Mouse (Mus musculus): ENCODE data around the gene Bloc1s1. TPM values are rescaled to one million over a fixed set of nuclear protein-coding genes. Genes with fewer than 3 reads are reported as not detected.

Gene Bloc1s1
- 320 and 467 TPM in 2 replicates for polyA plus RNA-seq (2015; fragmentation: Nextera tagmentation; extraction: Ambion mirVana)

GRCm38 (mm10) chr10:128923935-128924334 lies at the start of gene Bloc1s1:
Gene Bloc1s1 (minus strand): TSS chr10:128924035.

GRCm38 (mm10) chr10:128960590-128961584 lies 37.1 kb upstream of the Bloc1s1 start, which contains the start of gene Mettl7b:
Gene Mettl7b (minus strand): TSS chr10:128960988.

GRCm38 (mm10) chr10:128933574-128933973 lies 9.7 kb upstream of the Bloc1s1 start, which contains the start of gene Itga7:
Gene Itga7 (plus strand): TSS chr10:128933818.

GRCm38 (mm10) chr10:128922822-128923012 lies 1.1 kb downstream of the Bloc1s1 start, which contains the start of gene Rdh5:
Gene Rdh5 (minus strand): TSS chr10:128922888.

GRCm38 (mm10) chr10:128900698-128901097 lies 23.1 kb downstream of the Bloc1s1 start, which contains the start of gene Cd63:
Gene Cd63 (plus strand): TSS chr10:128900989.

GRCm38 (mm10) chr10:128891296-128892094 lies 32.3 kb downstream of the Bloc1s1 start, which contains the start of gene Gdf11:
Gene Gdf11 (minus strand): TSS chr10:128891718.

Other genes starting within 250 kb of the Bloc1s1 start
- gene Suox, start 250.0 kb downstream of the Bloc1s1 start, polyA plus RNA-seq (2015; fragmentation: Nextera tagmentation; extraction: Ambion mirVana) = 13.4 and 18.0 TPM in 2 replicates
- gene Rab5b, start 227.8 kb downstream of the Bloc1s1 start, polyA plus RNA-seq (2015; fragmentation: Nextera tagmentation; extraction: Ambion mirVana) = 71.5 and 84.4 TPM in 2 replicates
- gene Pmel, start 219.8 kb downstream of the Bloc1s1 start, polyA plus RNA-seq (2015; fragmentation: Nextera tagmentation; extraction: Ambion mirVana) = 1.2 and 1.6 TPM in 2 replicates
- 25.1 and 41.0 TPM in 2 replicates for gene Cdk2, start 219.0 kb downstream of the Bloc1s1 start, polyA plus RNA-seq (2015; fragmentation: Nextera tagmentation; extraction: Ambion mirVana)
- 5.6 and 7.5 TPM in 2 replicates for gene Dgka, start 179.2 kb downstream of the Bloc1s1 start, polyA plus RNA-seq (2015; fragmentation: Nextera tagmentation; extraction: Ambion mirVana)
- gene Pym1, start 176.1 kb downstream of the Bloc1s1 start, polyA plus RNA-seq (2015; fragmentation: Nextera tagmentation; extraction: Ambion mirVana) = 27.0 and 29.1 TPM in 2 replicates
- 3.0 and 8.9 TPM in 2 replicates for gene Mmp19, start 133.1 kb downstream of the Bloc1s1 start, polyA plus RNA-seq (2015; fragmentation: Nextera tagmentation; extraction: Ambion mirVana)
- 35.4 and 46.5 TPM in 2 replicates for gene Dnajc14, start 120.0 kb downstream of the Bloc1s1 start, polyA plus RNA-seq (2015; fragmentation: Nextera tagmentation; extraction: Ambion mirVana)
- gene Tmem198b, start 119.7 kb downstream of the Bloc1s1 start, polyA plus RNA-seq (2015; fragmentation: Nextera tagmentation; extraction: Ambion mirVana) = 16.8 and 17.0 TPM in 2 replicates
- gene Sarnp, start 106.7 kb downstream of the Bloc1s1 start, polyA plus RNA-seq (2015; fragmentation: Nextera tagmentation; extraction: Ambion mirVana) = 172 and 217 TPM in 2 replicates
- gene Ormdl2, start 102.4 kb downstream of the Bloc1s1 start, polyA plus RNA-seq (2015; fragmentation: Nextera tagmentation; extraction: Ambion mirVana) = 71.7 and 80.1 TPM in 2 replicates
- 3.1 and 4.0 TPM in 2 replicates for gene Gdf11, start 32.3 kb downstream of the Bloc1s1 start, polyA plus RNA-seq (2015; fragmentation: Nextera tagmentation; extraction: Ambion mirVana)
- 643 and 761 TPM in 2 replicates for gene Cd63, start 23.0 kb downstream of the Bloc1s1 start, polyA plus RNA-seq (2015; fragmentation: Nextera tagmentation; extraction: Ambion mirVana)
- gene Rdh5, start 1.1 kb downstream of the Bloc1s1 start, polyA plus RNA-seq (2015; fragmentation: Nextera tagmentation; extraction: Ambion mirVana) = 32.2 and 42.0 TPM in 2 replicates
- 6.0 and 11.5 TPM in 2 replicates for gene Itga7, start 9.8 kb upstream of the Bloc1s1 start, polyA plus RNA-seq (2015; fragmentation: Nextera tagmentation; extraction: Ambion mirVana)
- gene Mettl7b, start 37.0 kb upstream of the Bloc1s1 start, polyA plus RNA-seq (2015; fragmentation: Nextera tagmentation; extraction: Ambion mirVana) = 1.1 and 2.5 TPM in 2 replicates
- not detected in 2 replicates for gene Olfr9, start 65.4 kb upstream of the Bloc1s1 start, polyA plus RNA-seq (2015; fragmentation: Nextera tagmentation; extraction: Ambion mirVana)
- not detected in 2 replicates for gene Olfr763, start 86.8 kb upstream of the Bloc1s1 start, polyA plus RNA-seq (2015; fragmentation: Nextera tagmentation; extraction: Ambion mirVana)
- gene Olfr764-ps1, start 115.9 kb upstream of the Bloc1s1 start, polyA plus RNA-seq (2015; fragmentation: Nextera tagmentation; extraction: Ambion mirVana) = not detected in 2 replicates
- not detected in 2 replicates for gene Olfr765, start 126.0 kb upstream of the Bloc1s1 start, polyA plus RNA-seq (2015; fragmentation: Nextera tagmentation; extraction: Ambion mirVana)
- not detected in 2 replicates for gene Olfr766-ps1, start 144.9 kb upstream of the Bloc1s1 start, polyA plus RNA-seq (2015; fragmentation: Nextera tagmentation; extraction: Ambion mirVana)
- not detected in 2 replicates for gene Olfr767, start 158.9 kb upstream of the Bloc1s1 start, polyA plus RNA-seq (2015; fragmentation: Nextera tagmentation; extraction: Ambion mirVana)
- not detected in 2 replicates for gene Olfr768, start 175.3 kb upstream of the Bloc1s1 start, polyA plus RNA-seq (2015; fragmentation: Nextera tagmentation; extraction: Ambion mirVana)
- not detected in 2 replicates for gene Olfr769, start 193.8 kb upstream of the Bloc1s1 start, polyA plus RNA-seq (2015; fragmentation: Nextera tagmentation; extraction: Ambion mirVana)
- not detected in 2 replicates for gene Olfr770, start 215.0 kb upstream of the Bloc1s1 start, polyA plus RNA-seq (2015; fragmentation: Nextera tagmentation; extraction: Ambion mirVana)
- not detected in 2 replicates for gene Olfr771, start 240.7 kb upstream of the Bloc1s1 start, polyA plus RNA-seq (2015; fragmentation: Nextera tagmentation; extraction: Ambion mirVana)

All from adrenal gland, postnatal 0 days (tissue).